Mouse (Mus musculus): ENCODE measurements around the gene Krt36. TPM values are rescaled to one million over a fixed set of nuclear protein-coding genes. Genes with fewer than 3 reads are reported as not detected.
A peak's percentile ranks its signal among the peaks of the same experiment; 100 is the strongest.

Gene Krt36
- polyA plus RNA-seq, 1 experiment from 2014 or later, result not detected

DNA sequence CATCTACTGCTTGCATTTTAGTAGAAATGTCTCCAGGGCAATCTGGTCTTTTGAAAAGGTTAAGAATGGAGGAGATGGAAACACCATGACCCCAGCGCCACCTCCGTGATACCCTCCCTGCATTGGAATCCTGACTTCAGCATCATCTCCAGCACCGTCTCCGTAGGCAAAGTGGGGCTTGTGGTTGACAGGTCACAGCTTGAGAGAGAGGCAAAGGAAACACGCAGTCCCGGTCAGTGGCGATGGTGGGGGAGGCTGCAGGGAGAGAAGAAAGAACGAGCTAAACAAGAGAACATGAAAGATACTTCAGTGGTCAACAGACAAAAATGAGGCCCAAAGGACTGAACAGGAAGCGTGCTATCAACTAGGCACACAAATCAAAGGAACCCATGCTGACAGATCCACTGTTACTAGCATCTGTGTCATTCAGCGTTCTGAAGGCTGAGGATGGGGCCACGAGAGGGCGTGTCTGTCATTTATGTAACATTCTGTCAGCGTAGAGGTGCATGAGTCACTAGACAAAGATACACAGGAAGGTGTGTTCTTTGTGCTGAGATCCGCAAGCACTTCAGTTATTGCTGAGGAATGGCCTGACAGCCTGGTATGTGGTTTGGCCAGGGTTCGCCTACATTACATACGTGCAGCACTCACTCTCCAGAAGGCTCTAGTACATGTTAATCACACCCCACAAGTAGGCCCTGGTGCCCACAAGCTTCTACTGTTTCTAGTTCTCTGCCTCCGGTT, 38.0 kb downstream of the Krt36 start:
- Histone ChIP-seq H3K27ac (no peak overlapping the region), H3K4me1 (replicated peaks) (no peaks in the 10 kb centered on the region), H3K27me3 (replicated peaks) (no peaks in the 10 kb centered on the region), H3K4me3 (replicated peaks) (no peak overlapping the region), H3K4me2 (replicated peaks) (no peak overlapping the region), H3K9me3 (no peaks in the 10 kb centered on the region), H3K9ac (no peak overlapping the region), H3K36me3 (no peaks in the 10 kb centered on the region)
- peak; percentile 89 for ATAC-seq
- 64% methylated on average over 17 of the region's 17 CpGs for WGBS

DNA sequence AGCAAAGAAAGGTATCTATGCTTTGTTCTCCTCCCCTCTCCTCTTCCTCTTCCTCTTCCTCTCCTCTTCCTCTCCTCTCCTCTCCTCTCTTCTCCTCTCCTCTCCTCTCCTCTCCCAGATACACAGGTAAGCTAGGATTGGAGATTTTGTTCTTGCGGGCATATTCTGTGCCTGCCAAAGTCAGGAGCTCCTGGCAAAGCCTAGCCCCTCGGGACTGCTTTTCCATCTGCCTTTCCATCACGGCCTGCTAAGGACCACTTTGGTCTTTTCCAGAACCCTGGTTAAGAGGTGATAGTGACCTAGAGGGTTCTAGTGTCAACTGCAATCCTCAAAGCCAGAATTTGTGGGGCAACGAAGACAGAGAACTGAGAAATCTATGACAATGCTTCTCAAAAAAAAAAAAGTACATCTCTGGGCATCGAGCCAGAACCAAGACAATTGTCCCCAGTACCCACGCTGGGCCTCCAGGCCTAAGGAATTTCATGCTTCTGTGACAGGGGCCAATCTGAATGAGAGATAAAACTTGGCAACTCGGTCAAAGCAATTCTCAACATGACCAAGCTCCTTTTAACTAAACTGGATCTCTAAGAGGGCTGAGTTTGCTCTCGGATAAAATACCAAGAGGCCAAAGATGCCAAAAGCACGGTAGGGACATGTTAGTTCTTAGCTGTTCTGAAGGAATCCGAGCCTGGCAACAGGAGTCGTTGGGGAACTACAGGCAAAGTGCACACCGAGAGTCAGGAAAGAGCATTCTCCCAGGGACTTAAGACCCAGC, 39.0 kb downstream of the Krt36 start:
- Histone ChIP-seq H3K4me1 (replicated peaks) (no peaks in the 10 kb centered on the region), H3K4me3 (replicated peaks) (no peak overlapping the region), H3K9ac (no peak overlapping the region), H3K27me3 (replicated peaks) (no peaks in the 10 kb centered on the region), H3K36me3 (no peaks in the 10 kb centered on the region), H3K27ac (no peak overlapping the region), H3K9me3 (no peaks in the 10 kb centered on the region), H3K4me2 (replicated peaks) (no peak overlapping the region)
- 77% methylated on average over 12 of the region's 12 CpGs for WGBS
- ATAC-seq, result no peak

DNA sequence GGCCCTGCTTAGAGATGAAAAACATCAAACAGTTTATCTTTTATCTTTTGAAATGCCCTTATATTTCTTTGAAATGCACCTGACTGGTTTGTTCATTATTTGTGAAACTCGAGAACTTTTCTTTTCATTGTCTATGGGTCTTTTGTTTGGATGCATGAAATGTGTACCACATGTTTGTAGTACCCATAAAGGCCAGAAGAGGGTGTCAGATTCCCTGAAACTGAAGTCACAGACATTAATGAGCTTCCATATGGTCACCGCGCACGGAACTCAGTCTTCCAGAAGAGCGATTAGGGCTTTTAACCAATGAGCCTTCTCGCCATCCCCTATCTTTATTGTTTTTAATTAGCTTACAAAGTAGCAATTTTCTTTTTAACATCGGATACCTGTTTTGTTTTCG, 46.6 kb downstream of the Krt36 start:
- no peaks in the 10 kb centered on the region for H3K9me3 ChIP-seq
- H3K9ac ChIP-seq, result no peak overlapping the region
- ATAC-seq, result no peak
- no peak overlapping the region for H3K4me2 ChIP-seq (replicated peaks)
- no peaks in the 10 kb centered on the region for H3K27me3 ChIP-seq (replicated peaks)
- H3K4me1 ChIP-seq (replicated peaks), result no peaks in the 10 kb centered on the region
- no peak overlapping the region for H3K4me3 ChIP-seq (replicated peaks)
- H3K27ac ChIP-seq, result no peak overlapping the region
- WGBS, result 79% methylated on average over 8 of the region's 8 CpGs
- H3K36me3 ChIP-seq, result no peaks in the 10 kb centered on the region

DNA sequence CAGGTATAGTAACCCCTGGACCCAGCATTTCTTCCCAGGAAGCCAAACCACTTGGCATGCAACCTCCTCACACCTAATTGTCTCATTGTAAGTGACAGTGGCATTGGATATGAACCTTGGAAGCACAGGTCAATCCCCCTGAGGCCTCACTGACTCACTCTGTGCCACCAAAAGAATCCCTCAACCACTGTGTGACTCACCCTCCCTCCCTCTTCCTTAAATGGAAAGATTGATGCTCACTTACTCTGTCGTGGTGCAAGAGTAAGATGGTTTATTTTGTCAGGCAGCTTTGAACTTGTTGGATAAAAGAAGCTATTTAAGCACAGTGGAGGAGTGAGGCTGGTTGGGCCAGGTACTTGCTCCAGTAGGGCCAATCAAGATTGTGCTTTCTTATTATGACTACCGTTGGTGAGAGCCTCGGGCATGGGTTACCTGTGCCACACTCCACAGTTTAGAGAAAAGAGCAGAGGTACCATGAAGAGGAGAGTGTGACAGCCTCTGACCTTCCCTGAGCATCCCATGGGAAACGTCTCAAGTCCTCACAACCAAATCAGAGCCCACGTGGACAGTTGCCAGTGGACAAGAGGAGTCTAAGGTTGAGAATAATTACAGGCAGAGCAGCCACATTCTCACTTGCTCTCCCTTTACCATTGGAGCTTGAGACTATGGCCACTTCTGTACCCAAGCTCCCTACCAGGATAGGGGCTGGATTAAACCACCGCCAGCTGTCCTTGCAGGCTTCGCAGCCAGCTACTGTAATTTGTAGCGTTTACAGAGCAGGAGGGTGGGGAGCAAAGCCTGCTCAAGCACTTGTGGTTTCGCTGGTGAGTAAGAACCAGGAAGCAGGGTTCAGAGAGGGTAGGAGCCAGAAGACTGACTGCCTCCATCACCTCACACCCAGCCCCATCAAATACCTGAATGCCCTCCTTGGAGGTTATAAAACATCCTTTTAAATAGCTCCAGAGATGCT, 49.5 kb downstream of the Krt36 start:
- Histone ChIP-seq H3K36me3 (no peaks in the 10 kb centered on the region), H3K4me3 (replicated peaks) (no peak overlapping the region), H3K9ac (no peak overlapping the region), H3K9me3 (no peaks in the 10 kb centered on the region), H3K27me3 (replicated peaks) (no peaks in the 10 kb centered on the region), H3K27ac (no peak overlapping the region), H3K4me2 (replicated peaks) (no peak overlapping the region), H3K4me1 (replicated peaks) (no peaks in the 10 kb centered on the region)
- WGBS, result 59% methylated on average over 9 of the region's 9 CpGs
- no peak for ATAC-seq

Other genes with a start within 250 kb of the Krt36 start
- not detected in 2 replicates for gene Gm11568, start 247.7 kb downstream of the Krt36 start, polyA plus RNA-seq (2015; fragmentation: Nextera tagmentation; extraction: Ambion mirVana)
- gene Gm11559, start 241.2 kb downstream of the Krt36 start, polyA plus RNA-seq (2015; fragmentation: Nextera tagmentation; extraction: Ambion mirVana), result not detected in 2 replicates
- not detected in 2 replicates for gene Krtap9-1, start 232.2 kb downstream of the Krt36 start, polyA plus RNA-seq (2015; fragmentation: Nextera tagmentation; extraction: Ambion mirVana)
- not detected in 2 replicates for gene Gm11567, start 226.4 kb downstream of the Krt36 start, polyA plus RNA-seq (2015; fragmentation: Nextera tagmentation; extraction: Ambion mirVana)
- not detected in 2 replicates for gene Krtap31-1, start 197.7 kb downstream of the Krt36 start, polyA plus RNA-seq (2015; fragmentation: Nextera tagmentation; extraction: Ambion mirVana)
- gene Gm11565, start 190.9 kb downstream of the Krt36 start, polyA plus RNA-seq (2015; fragmentation: Nextera tagmentation; extraction: Ambion mirVana), result not detected in 2 replicates
- not detected in 2 replicates for gene Krtap31-2, start 169.3 kb downstream of the Krt36 start, polyA plus RNA-seq (2015; fragmentation: Nextera tagmentation; extraction: Ambion mirVana)
- not detected in 2 replicates for gene Krtap9-5, start 157.2 kb downstream of the Krt36 start, polyA plus RNA-seq (2015; fragmentation: Nextera tagmentation; extraction: Ambion mirVana)
- gene Krtap29-1, start 126.6 kb downstream of the Krt36 start, polyA plus RNA-seq (2015; fragmentation: Nextera tagmentation; extraction: Ambion mirVana), result not detected in 2 replicates
- gene Krtap16-1, start 119.0 kb downstream of the Krt36 start, polyA plus RNA-seq (2015; fragmentation: Nextera tagmentation; extraction: Ambion mirVana), result not detected in 2 replicates
- 0.26 TPM in 1 of 2 replicates, not detected in the other for gene Krtap17-1, start 111.6 kb downstream of the Krt36 start, polyA plus RNA-seq (2015; fragmentation: Nextera tagmentation; extraction: Ambion mirVana)
- not detected in 2 replicates for gene Krt33a, start 89.4 kb downstream of the Krt36 start, polyA plus RNA-seq (2015; fragmentation: Nextera tagmentation; extraction: Ambion mirVana)
- gene Krt33b, start 75.8 kb downstream of the Krt36 start, polyA plus RNA-seq (2015; fragmentation: Nextera tagmentation; extraction: Ambion mirVana), result 0.09 TPM in 1 of 2 replicates, not detected in the other
- gene Krt34, start 64.1 kb downstream of the Krt36 start, polyA plus RNA-seq (2015; fragmentation: Nextera tagmentation; extraction: Ambion mirVana), result not detected in 2 replicates
- gene Krt31, start 55.1 kb downstream of the Krt36 start, polyA plus RNA-seq (2015; fragmentation: Nextera tagmentation; extraction: Ambion mirVana), result not detected in 2 replicates
- 0.11 TPM in 1 of 2 replicates, not detected in the other for gene Krt32, start 17.4 kb downstream of the Krt36 start, polyA plus RNA-seq (2015; fragmentation: Nextera tagmentation; extraction: Ambion mirVana)
- not detected in 2 replicates for gene Krt35, start 9.4 kb downstream of the Krt36 start, polyA plus RNA-seq (2015; fragmentation: Nextera tagmentation; extraction: Ambion mirVana)
- 0.50 and 0.58 TPM in 2 replicates for gene Krt13, start 15.9 kb upstream of the Krt36 start, polyA plus RNA-seq (2015; fragmentation: Nextera tagmentation; extraction: Ambion mirVana)
- 4.7 and 5.9 TPM in 2 replicates for gene Krt15, start 30.3 kb upstream of the Krt36 start, polyA plus RNA-seq (2015; fragmentation: Nextera tagmentation; extraction: Ambion mirVana)
- 743 and 782 TPM in 2 replicates for gene Krt19, start 43.0 kb upstream of the Krt36 start, polyA plus RNA-seq (2015; fragmentation: Nextera tagmentation; extraction: Ambion mirVana)
- gene Krt9, start 87.6 kb upstream of the Krt36 start, polyA plus RNA-seq (2015; fragmentation: Nextera tagmentation; extraction: Ambion mirVana), result not detected in 2 replicates
- 8.6 and 9.6 TPM in 2 replicates for gene Krt14, start 101.9 kb upstream of the Krt36 start, polyA plus RNA-seq (2015; fragmentation: Nextera tagmentation; extraction: Ambion mirVana)
- not detected in 2 replicates for gene Krt16, start 143.3 kb upstream of the Krt36 start, polyA plus RNA-seq (2015; fragmentation: Nextera tagmentation; extraction: Ambion mirVana)
- 11.6 and 12.7 TPM in 2 replicates for gene Krt17, start 155.4 kb upstream of the Krt36 start, polyA plus RNA-seq (2015; fragmentation: Nextera tagmentation; extraction: Ambion mirVana)
- gene Krt42, start 164.2 kb upstream of the Krt36 start, polyA plus RNA-seq (2015; fragmentation: Nextera tagmentation; extraction: Ambion mirVana), result not detected in 2 replicates
- 1,793 and 1,952 TPM in 2 replicates for gene Eif1, start 214.3 kb upstream of the Krt36 start, polyA plus RNA-seq (2015; fragmentation: Nextera tagmentation; extraction: Ambion mirVana)
- 2.1 and 2.4 TPM in 2 replicates for gene Gast, start 228.8 kb upstream of the Krt36 start, polyA plus RNA-seq (2015; fragmentation: Nextera tagmentation; extraction: Ambion mirVana)

All from intestine, embryonic 15.5 days (tissue).